Mouse (Mus musculus): ENCODE measurements around the gene Phactr2. TPM values are rescaled to one million over a fixed set of nuclear protein-coding genes. Genes with fewer than 3 reads are reported as not detected.

Gene Phactr2
- polyA plus RNA-seq, 1 experiment from 2014 or later, result 6.7 TPM

GRCm38 (mm10) chr10:13186754-13187153 is 287.5 kb downstream of the Phactr2 start:
- H3K4me3 ChIP-seq (ENCODE audit: low read length), result no peak overlapping the region
- 95% methylated on average over 3 of the region's 3 CpGs for WGBS
- peaks cover 9% of the 10 kb centered on the region for H3K36me3 ChIP-seq (ENCODE audit: control insufficient read depth, insufficient read depth, low read length)
- H3K9ac ChIP-seq (ENCODE audit: low read depth, low read length), result no peak overlapping the region
- H3K27me3 ChIP-seq (replicated peaks; ENCODE audit: control insufficient read depth, insufficient read depth, low read length), result no peaks in the 10 kb centered on the region
- H3K4me1 ChIP-seq (ENCODE audit: control insufficient read depth, insufficient read depth, low read depth, low read length), result no peaks in the 10 kb centered on the region
- no peaks in the 10 kb centered on the region for H3K9me3 ChIP-seq (ENCODE audit: control insufficient read depth, low read length)
- no peak for ATAC-seq
- no peak overlapping the region for H3K4me2 ChIP-seq (ENCODE audit: low read length)
- H3K27ac ChIP-seq (ENCODE audit: low read depth, low read length), result no peak overlapping the region

- no peak overlapping the region for H3K4me2 ChIP-seq (ENCODE audit: low read length)
- peaks cover 25% of the 10 kb centered on the region for H3K36me3 ChIP-seq (ENCODE audit: control insufficient read depth, insufficient read depth, low read length)
- H3K27me3 ChIP-seq (replicated peaks; ENCODE audit: control insufficient read depth, insufficient read depth, low read length), result no peaks in the 10 kb centered on the region
- no peaks in the 10 kb centered on the region for H3K4me1 ChIP-seq (ENCODE audit: control insufficient read depth, insufficient read depth, low read depth, low read length)
- H3K27ac ChIP-seq (ENCODE audit: low read depth, low read length), result no peak overlapping the region
- H3K9ac ChIP-seq (ENCODE audit: low read depth, low read length), result no peak overlapping the region
- H3K4me3 ChIP-seq (ENCODE audit: low read length), result no peak overlapping the region
- WGBS, result 92% methylated on average over 4 of the region's 4 CpGs
- no peak for ATAC-seq
- no peaks in the 10 kb centered on the region for H3K9me3 ChIP-seq (ENCODE audit: control insufficient read depth, low read length)
Observed at GRCm38 (mm10) chr10:13184170-13184766, 289.9 kb downstream of the Phactr2 start.

GRCm38 (mm10) chr10:13180211-13180610 is 294.0 kb downstream of the Phactr2 start:
- no peak overlapping the region for H3K27ac ChIP-seq (ENCODE audit: low read depth, low read length)
- no peak for ATAC-seq
- no peaks in the 10 kb centered on the region for H3K9me3 ChIP-seq (ENCODE audit: control insufficient read depth, low read length)
- no peak overlapping the region for H3K9ac ChIP-seq (ENCODE audit: low read depth, low read length)
- peaks cover 29% of the 10 kb centered on the region for H3K36me3 ChIP-seq (ENCODE audit: control insufficient read depth, insufficient read depth, low read length)
- H3K4me2 ChIP-seq (ENCODE audit: low read length), result no peak overlapping the region
- no peaks in the 10 kb centered on the region for H3K27me3 ChIP-seq (replicated peaks; ENCODE audit: control insufficient read depth, insufficient read depth, low read length)
- WGBS, result 90% methylated on average over 7 of the region's 7 CpGs
- no peaks in the 10 kb centered on the region for H3K4me1 ChIP-seq (ENCODE audit: control insufficient read depth, insufficient read depth, low read depth, low read length)
- H3K4me3 ChIP-seq (ENCODE audit: low read length), result no peak overlapping the region

- H3K27ac ChIP-seq (ENCODE audit: low read depth, low read length), result no peak within 1 kb of the TSS
- no peaks in the 10 kb centered on the region for H3K4me1 ChIP-seq (ENCODE audit: control insufficient read depth, insufficient read depth, low read depth, low read length)
- no peak for ATAC-seq
- H3K36me3 ChIP-seq (ENCODE audit: control insufficient read depth, insufficient read depth, low read length), result peaks cover 27% of the 10 kb centered on the region
- H3K27me3 ChIP-seq (replicated peaks; ENCODE audit: control insufficient read depth, insufficient read depth, low read length), result no peaks in the 10 kb centered on the region
- H3K9ac ChIP-seq (ENCODE audit: low read depth, low read length), result no peak within 1 kb of the TSS
- H3K4me2 ChIP-seq (ENCODE audit: low read length), result no peak within 1 kb of the TSS
- no peak within 1 kb of the TSS for H3K4me3 ChIP-seq (ENCODE audit: low read length)
- WGBS, result 60% methylated on average over 7 of the region's 7 CpGs
- no peaks in the 10 kb centered on the region for H3K9me3 ChIP-seq (ENCODE audit: control insufficient read depth, low read length)
Observed at GRCm38 (mm10) chr10:13177973-13178624, 296.1 kb downstream of the Phactr2 start, which contains the start of gene Zc2hc1b. Gene Zc2hc1b, minus strand, starts transcription at chr10:13178023.

- Histone ChIP-seq H3K4me2 (ENCODE audit: low read length) (no peak overlapping the region), H3K27me3 (replicated peaks; ENCODE audit: control insufficient read depth, insufficient read depth, low read length) (no peaks in the 10 kb centered on the region), H3K36me3 (ENCODE audit: control insufficient read depth, insufficient read depth, low read length) (peaks cover 21% of the 10 kb centered on the region), H3K27ac (ENCODE audit: low read depth, low read length) (no peak overlapping the region), H3K4me1 (ENCODE audit: control insufficient read depth, insufficient read depth, low read depth, low read length) (0 out of 2 replicates have a peak, but pooled peaks cover 1% of the 10 kb centered on the region), H3K4me3 (ENCODE audit: low read length) (no peak overlapping the region), H3K9me3 (ENCODE audit: control insufficient read depth, low read length) (no peaks in the 10 kb centered on the region), H3K9ac (ENCODE audit: low read depth, low read length) (no peak overlapping the region)
- ATAC-seq, result no peak
- WGBS, result 93% methylated on average over 7 of the region's 7 CpGs
Observed at GRCm38 (mm10) chr10:13175866-13176265, 298.3 kb downstream of the Phactr2 start.

GRCm38 (mm10) chr10:13172798-13173221 is 301.4 kb downstream of the Phactr2 start:
- 62% methylated on average over 10 of the region's 10 CpGs for WGBS
- Histone ChIP-seq H3K4me1 (ENCODE audit: control insufficient read depth, insufficient read depth, low read depth, low read length) (0 out of 2 replicates have a peak, but pooled peaks cover 2% of the 10 kb centered on the region), H3K9ac (ENCODE audit: low read depth, low read length) (no peak overlapping the region), H3K27ac (ENCODE audit: low read depth, low read length) (no peak overlapping the region), H3K27me3 (replicated peaks; ENCODE audit: control insufficient read depth, insufficient read depth, low read length) (no peaks in the 10 kb centered on the region), H3K36me3 (ENCODE audit: control insufficient read depth, insufficient read depth, low read length) (no peaks in the 10 kb centered on the region; the same call in 1 of the 2 replicates), H3K9me3 (ENCODE audit: control insufficient read depth, low read length) (no peaks in the 10 kb centered on the region), H3K4me3 (ENCODE audit: low read length) (no peak overlapping the region), H3K4me2 (ENCODE audit: low read length) (no peak overlapping the region)
- ATAC-seq, result peak; percentile 43; the same call in 1 of the 2 replicates

GRCm38 (mm10) chr10:13171461-13171860 is 302.8 kb downstream of the Phactr2 start:
- 71% methylated on average over 2 of the region's 2 CpGs for WGBS
- Histone ChIP-seq H3K27me3 (replicated peaks; ENCODE audit: control insufficient read depth, insufficient read depth, low read length) (no peaks in the 10 kb centered on the region), H3K9me3 (ENCODE audit: control insufficient read depth, low read length) (no peaks in the 10 kb centered on the region), H3K27ac (ENCODE audit: low read depth, low read length) (peak overlapping the region; percentile 27; the same call in 1 of the 2 replicates), H3K9ac (ENCODE audit: low read depth, low read length) (no peak overlapping the region), H3K4me3 (ENCODE audit: low read length) (no peak overlapping the region), H3K4me1 (ENCODE audit: control insufficient read depth, insufficient read depth, low read depth, low read length) (0 out of 2 replicates have a peak, but pooled peaks cover 2% of the 10 kb centered on the region), H3K36me3 (ENCODE audit: control insufficient read depth, insufficient read depth, low read length) (no peaks in the 10 kb centered on the region; the same call in 1 of the 2 replicates), H3K4me2 (ENCODE audit: low read length) (no peak overlapping the region)
- peak; percentile 21; the same call in 1 of the 2 replicates for ATAC-seq

- Histone ChIP-seq H3K4me3 (ENCODE audit: low read length) (no peak overlapping the region), H3K9ac (ENCODE audit: low read depth, low read length) (no peak overlapping the region), H3K27ac (ENCODE audit: low read depth, low read length) (no peak overlapping the region), H3K9me3 (ENCODE audit: control insufficient read depth, low read length) (no peaks in the 10 kb centered on the region), H3K36me3 (ENCODE audit: control insufficient read depth, insufficient read depth, low read length) (no peaks in the 10 kb centered on the region), H3K4me1 (ENCODE audit: control insufficient read depth, insufficient read depth, low read depth, low read length) (0 out of 2 replicates have a peak, but pooled peaks cover 2% of the 10 kb centered on the region), H3K27me3 (replicated peaks; ENCODE audit: control insufficient read depth, insufficient read depth, low read length) (no peaks in the 10 kb centered on the region), H3K4me2 (ENCODE audit: low read length) (no peak overlapping the region)
- 36% methylated on average over 12 of the region's 12 CpGs for WGBS
- peak; percentile 91 for ATAC-seq
Observed at GRCm38 (mm10) chr10:13170739-13171448, 303.3 kb downstream of the Phactr2 start.

- Histone ChIP-seq H3K4me3 (ENCODE audit: low read length) (no peak overlapping the region), H3K4me1 (ENCODE audit: control insufficient read depth, insufficient read depth, low read depth, low read length) (0 out of 2 replicates have a peak, but pooled peaks cover 2% of the 10 kb centered on the region), H3K27ac (ENCODE audit: low read depth, low read length) (no peak overlapping the region), H3K27me3 (replicated peaks; ENCODE audit: control insufficient read depth, insufficient read depth, low read length) (no peaks in the 10 kb centered on the region), H3K9ac (ENCODE audit: low read depth, low read length) (no peak overlapping the region), H3K36me3 (ENCODE audit: control insufficient read depth, insufficient read depth, low read length) (no peaks in the 10 kb centered on the region), H3K4me2 (ENCODE audit: low read length) (no peak overlapping the region), H3K9me3 (ENCODE audit: control insufficient read depth, low read length) (no peaks in the 10 kb centered on the region)
- no peak for ATAC-seq
- WGBS, result 87% methylated on average over 5 of the region's 5 CpGs
Observed at GRCm38 (mm10) chr10:13168461-13168860, 305.8 kb downstream of the Phactr2 start.

Data from hindbrain, embryonic 16.5 days (tissue).